Mouse (Mus musculus) embryonic fibroblast, embryonic 13.5 days (primary cell): ENCODE measurements around the gene Hip1r.

Experiments used
- CTCF ChIP-seq: IDR thresholded peaks from 2 replicates; pipeline ENCODE4 v1.5.1; 2011; ENCODE audit warnings: mild to moderate bottlenecking, control low read depth, low read length, moderate library complexity, borderline replicate concordance; ENCODE audit not compliant: insufficient read depth
- POLR2A ChIP-seq: IDR thresholded peaks from 2 replicates; pipeline ENCODE4 v1.6.1; 2011; ENCODE audit warnings: low read depth, mild to moderate bottlenecking, control low read depth, low read length, moderate library complexity

DNA sequence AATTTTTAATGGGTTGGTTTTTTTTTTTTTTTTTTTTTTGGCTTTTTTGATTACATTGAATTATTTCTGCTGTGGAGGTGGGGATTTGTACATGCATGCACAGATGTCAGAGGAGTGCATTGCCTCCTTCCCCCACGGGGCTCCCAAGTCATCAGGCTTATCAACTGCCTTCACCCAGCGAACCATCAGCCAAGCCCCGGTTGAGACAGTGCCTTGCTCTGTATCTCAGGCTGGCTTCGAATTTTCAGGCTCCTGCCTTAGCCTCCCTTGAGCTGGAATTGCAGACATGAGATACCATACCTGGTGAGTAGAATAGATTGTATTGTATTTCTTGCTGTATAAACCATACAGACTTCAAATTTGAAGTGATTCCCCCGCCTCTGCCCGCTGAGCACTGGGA lies 66.2 kb downstream of the Hip1r start:
- TF ChIP-seq CTCF (no peak), POLR2A (no peak)
